Mouse (Mus musculus) ES-Bruce4 (cell line): ENCODE measurements around the gene Shc2. TPM values are rescaled to one million over a fixed set of nuclear protein-coding genes. Genes with fewer than 3 reads are reported as not detected.

Experiments
- H3K27ac ChIP-seq: 2 replicates; pipeline ENCODE4 v1.5.1; 2012; ENCODE audit warnings: low read length, inconsistent platforms; ENCODE audit not compliant: insufficient read depth
- H3K27me3 ChIP-seq: 2 replicates; pipeline ENCODE4 v1.6.1; 2012; ENCODE audit warnings: mild to moderate bottlenecking, low read length, inconsistent platforms; ENCODE audit not compliant: control insufficient read depth, poor library complexity, insufficient read depth, severe bottlenecking
- H3K36me3 ChIP-seq: 2 replicates; pipeline ENCODE4 v1.6.1; 2012; ENCODE audit warnings: inconsistent platforms, mild to moderate bottlenecking, low read length, moderate library complexity; ENCODE audit not compliant: control insufficient read depth, poor library complexity, insufficient read depth, severe bottlenecking
- H3K4me1 ChIP-seq: one replicate; pipeline ENCODE4 v1.8.1; 2011; ENCODE audit warnings: low read length; ENCODE audit not compliant: control insufficient read depth, insufficient read depth
- H3K4me3 ChIP-seq: 2 replicates; pipeline ENCODE4 v1.5.1; 2011; ENCODE audit warnings: low read depth, mild to moderate bottlenecking, low read length
- H3K9ac ChIP-seq: 2 replicates; pipeline ENCODE4 v1.6.1; 2012; ENCODE audit warnings: low read depth, mild to moderate bottlenecking, inconsistent platforms; ENCODE audit not compliant: poor library complexity, severe bottlenecking
- H3K9me3 ChIP-seq: replicated peaks from 2 replicates; pipeline ENCODE4 v1.6.1; 2012; ENCODE audit warnings: mild to moderate bottlenecking, low read length, inconsistent platforms; ENCODE audit not compliant: control insufficient read depth, poor library complexity, insufficient read depth, severe bottlenecking
- CTCF ChIP-seq: IDR thresholded peaks from one replicate; pipeline ENCODE4 v1.8.1; 2011; ENCODE audit warnings: low read depth, low read length
- EP300 ChIP-seq: IDR thresholded peaks from 2 replicates; pipeline ENCODE4 v1.6.1; 2011; ENCODE audit warnings: low read depth, low read length; ENCODE audit not compliant: insufficient read depth
- POLR2A ChIP-seq: IDR thresholded peaks from one replicate; pipeline ENCODE4 v1.8.1; 2011; ENCODE audit warnings: low read length; ENCODE audit not compliant: insufficient read depth
- polyA plus RNA-seq: library from polyadenylated mRNA; stranded (reverse); fragments of >200 nt; gene quantifications from 2 replicates; pipeline ENCODE4 v1.2.4, GENCODE M21; 2011; ENCODE audit warnings: low read depth; ENCODE audit not compliant: missing spikeins, insufficient read depth, insufficient read length

Shc2 gene
- polyA plus RNA-seq, 1 experiment, result 4.6 TPM

DNA sequence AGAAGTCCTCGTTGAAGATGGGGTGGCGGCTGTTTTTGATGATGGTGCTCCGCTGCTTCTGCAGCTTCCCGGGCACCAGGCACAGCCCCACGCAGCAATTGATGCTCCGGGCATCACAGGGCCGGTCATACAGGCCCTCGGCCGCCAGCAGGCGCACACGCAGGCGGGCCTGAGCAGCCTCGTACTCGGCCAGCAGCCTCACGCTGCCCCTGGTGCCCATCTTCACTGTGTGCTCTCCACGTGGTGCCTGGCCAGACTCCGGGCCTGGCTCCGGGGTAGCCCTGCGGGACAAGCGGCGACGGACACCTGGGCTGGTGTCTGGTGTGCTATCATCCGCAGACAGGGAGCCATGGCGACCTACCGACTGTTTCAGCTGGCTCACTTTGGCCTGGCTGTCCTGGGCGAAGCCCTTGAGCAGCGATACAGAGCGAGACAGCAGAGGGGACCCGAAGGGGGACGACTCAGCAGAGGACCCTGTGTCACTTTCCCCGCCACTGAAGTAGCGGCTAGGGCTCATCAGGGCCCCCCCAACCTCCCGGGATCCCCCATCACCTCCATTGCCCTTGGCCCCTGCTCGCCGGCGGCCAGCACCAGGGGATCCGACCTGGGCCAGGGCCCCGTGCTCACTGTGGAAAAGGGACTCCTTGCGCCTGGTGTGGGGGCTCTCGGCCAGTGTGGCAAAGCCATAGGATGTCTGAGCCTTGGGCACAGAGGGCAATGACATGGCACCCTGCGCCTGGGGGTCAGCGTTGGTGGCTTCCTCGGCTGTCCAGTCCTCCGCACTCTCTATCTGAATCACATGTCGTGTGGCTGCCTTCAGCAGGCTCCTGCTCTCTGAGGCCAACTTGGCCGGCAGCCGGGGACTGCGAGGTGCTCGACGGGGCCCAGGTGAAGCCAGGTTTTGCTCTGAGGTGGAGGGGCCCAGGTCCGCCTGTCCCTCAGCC lies 25.3 kb downstream of the Shc2 start:
- no peak for TF ChIP-seq CTCF
- TF ChIP-seq EP300, result no peak
- no peak for TF ChIP-seq POLR2A
- Histone ChIP-seq H3K9ac (no peak overlapping the region), H3K27me3 (no peaks in the 10 kb centered on the region), H3K9me3 (no peaks in the 10 kb centered on the region), H3K27ac (no peak overlapping the region), H3K4me3 (peak overlapping the region; percentile 5; the same call in 1 of the 2 replicates), H3K36me3 (no peaks in the 10 kb centered on the region), H3K4me1 (no peaks in the 10 kb centered on the region)

DNA sequence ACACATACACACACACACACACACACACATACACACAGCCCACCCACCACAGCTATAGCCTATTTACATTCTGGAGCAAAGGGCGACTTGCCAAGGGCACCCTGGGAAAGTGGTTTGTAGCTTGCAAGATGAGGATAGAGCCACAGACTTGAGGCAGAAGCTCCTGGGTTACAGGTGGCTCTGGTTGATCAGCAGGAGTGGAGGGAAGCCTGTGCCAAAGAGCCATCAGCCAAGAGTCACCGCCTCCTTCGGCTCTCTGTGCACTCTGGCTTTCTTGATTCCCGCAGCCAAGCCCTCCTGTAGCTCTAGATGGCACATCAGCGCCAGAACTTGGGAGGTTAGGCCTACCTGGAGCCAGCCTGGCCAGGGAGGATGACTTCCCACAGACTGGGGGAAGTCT lies 26.4 kb downstream of the Shc2 start:
- no peaks in the 10 kb centered on the region for H3K36me3 ChIP-seq
- no peak for TF ChIP-seq CTCF
- TF ChIP-seq POLR2A, result no peak
- TF ChIP-seq EP300, result no peak
- no peak overlapping the region for H3K27ac ChIP-seq
- H3K9ac ChIP-seq, result no peak overlapping the region
- H3K4me3 ChIP-seq, result no peak overlapping the region
- H3K9me3 ChIP-seq, result no peaks in the 10 kb centered on the region
- no peaks in the 10 kb centered on the region for H3K4me1 ChIP-seq
- H3K27me3 ChIP-seq, result no peaks in the 10 kb centered on the region

DNA sequence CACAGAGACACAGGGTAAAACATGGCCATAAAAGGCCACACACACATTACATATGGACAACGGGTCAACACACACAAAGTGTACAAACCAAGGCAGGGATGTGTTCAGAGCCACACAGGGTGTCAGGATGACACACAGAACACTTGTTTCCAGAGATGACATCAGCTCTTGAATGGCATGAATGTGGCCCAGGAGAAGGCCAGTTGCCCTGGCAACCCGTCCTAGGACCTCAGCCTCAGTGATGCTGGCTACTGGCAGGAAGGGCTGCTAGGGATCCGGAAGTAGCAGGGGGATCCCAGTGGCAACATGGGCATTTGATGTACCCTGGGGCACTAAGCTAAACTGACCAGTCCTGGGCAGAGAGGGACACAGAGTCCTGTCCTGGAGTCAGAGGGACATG lies 28.4 kb downstream of the Shc2 start:
- TF ChIP-seq EP300, result no peak
- no peak for TF ChIP-seq CTCF
- TF ChIP-seq POLR2A, result no peak
- no peak overlapping the region for H3K4me3 ChIP-seq
- H3K9ac ChIP-seq, result no peak overlapping the region
- H3K36me3 ChIP-seq, result no peaks in the 10 kb centered on the region
- H3K4me1 ChIP-seq, result no peaks in the 10 kb centered on the region
- no peak overlapping the region for H3K27ac ChIP-seq
- no peaks in the 10 kb centered on the region for H3K27me3 ChIP-seq
- no peaks in the 10 kb centered on the region for H3K9me3 ChIP-seq

DNA sequence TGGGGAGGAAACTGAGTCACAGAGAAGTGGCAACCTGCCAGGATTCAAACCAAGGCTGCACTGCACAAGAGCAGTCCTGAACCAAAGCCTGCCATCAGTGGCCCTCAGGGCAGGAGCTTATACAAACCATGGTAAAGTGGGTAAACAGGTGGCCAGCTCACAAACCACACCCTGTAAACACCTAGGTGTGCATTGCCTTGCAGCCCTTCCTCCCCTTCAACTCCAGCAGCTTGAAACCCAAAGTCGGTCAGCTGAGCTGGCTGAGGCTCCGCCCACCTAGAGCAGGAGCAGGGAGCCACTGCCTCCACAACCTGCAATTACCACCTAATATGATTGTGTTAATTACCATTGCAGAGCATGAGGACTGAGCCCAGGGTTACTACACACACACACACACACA lies 29.8 kb downstream of the Shc2 start:
- no peak overlapping the region for H3K4me3 ChIP-seq
- H3K4me1 ChIP-seq, result no peaks in the 10 kb centered on the region
- H3K27ac ChIP-seq, result no peak overlapping the region
- TF ChIP-seq CTCF (no peak), EP300 (no peak), POLR2A (no peak)
- no peaks in the 10 kb centered on the region for H3K9me3 ChIP-seq
- no peaks in the 10 kb centered on the region for H3K27me3 ChIP-seq
- no peak overlapping the region for H3K9ac ChIP-seq
- H3K36me3 ChIP-seq, result no peaks in the 10 kb centered on the region

GRCm38 (mm10) chr10:79606537-79606936 lies 31.2 kb downstream of the Shc2 start:
- Histone ChIP-seq H3K4me3 (no peak overlapping the region), H3K9me3 (no peaks in the 10 kb centered on the region), H3K36me3 (no peaks in the 10 kb centered on the region), H3K27ac (no peak overlapping the region), H3K9ac (no peak overlapping the region), H3K27me3 (no peaks in the 10 kb centered on the region), H3K4me1 (no peaks in the 10 kb centered on the region)
- no peak for TF ChIP-seq CTCF
- TF ChIP-seq POLR2A, result no peak
- no peak for TF ChIP-seq EP300

DNA sequence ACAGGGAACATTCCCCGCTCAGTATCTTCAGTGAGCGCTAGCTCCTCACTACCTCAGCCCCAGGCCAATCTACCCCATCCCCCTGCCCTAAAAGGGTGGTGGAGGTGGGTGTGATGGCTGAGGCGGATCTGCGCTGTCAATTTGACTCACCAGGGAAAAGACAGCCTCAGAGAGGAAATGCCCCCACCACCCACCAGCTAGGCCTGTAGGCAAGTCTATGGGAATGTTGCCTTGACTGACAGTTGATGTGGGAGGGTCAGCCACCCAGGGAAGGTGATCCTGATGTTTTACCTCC lies 39.8 kb downstream of the Shc2 start:
- H3K9me3 ChIP-seq, result no peaks in the 10 kb centered on the region
- TF ChIP-seq CTCF (no peak), EP300 (no peak), POLR2A (no peak)
- H3K27ac ChIP-seq, result no peak overlapping the region
- no peaks in the 10 kb centered on the region for H3K36me3 ChIP-seq
- H3K4me1 ChIP-seq, result no peaks in the 10 kb centered on the region
- H3K4me3 ChIP-seq, result no peak overlapping the region
- H3K27me3 ChIP-seq, result no peaks in the 10 kb centered on the region
- H3K9ac ChIP-seq, result no peak overlapping the region
